Mouse (Mus musculus): ENCODE results near the gene Slc44a1. TPM values are rescaled to one million over a fixed set of nuclear protein-coding genes. Genes with fewer than 3 reads are reported as not detected.

Gene Slc44a1
- polyA plus RNA-seq, 1 experiment = 71.5 TPM

- TF ChIP-seq POLR2A (IDR thresholded peaks at IDR 0.05; ENCODE audit: low read depth, low read length) = no peak
- TF ChIP-seq CTCF (IDR thresholded peaks at IDR 0.05; ENCODE audit: extremely low read depth, insufficient read length, insufficient replicate concordance, low read depth, low read length) = no peak
Observed at GRCm38 (mm10) chr4:53590691-53591447, 150.7 kb downstream of the Slc44a1 start.

GRCm38 (mm10) chr4:53591536-53591935 lies 151.3 kb downstream of the Slc44a1 start:
- 95% methylated on average over 11 of the region's 11 CpGs for WGBS
- Histone ChIP-seq H3K4me1 (ENCODE audit: control insufficient read depth, insufficient read depth, insufficient read length, low read length) (peaks cover 12% of the 10 kb centered on the region; the same call in 1 of the 2 replicates), H3K27me3 (ENCODE audit: control insufficient read depth, insufficient read depth, low read length) (no peaks in the 10 kb centered on the region), H3K36me3 (ENCODE audit: control insufficient read depth, insufficient read depth, low read length) (no peaks in the 10 kb centered on the region), H3K27ac (ENCODE audit: insufficient read depth, low read depth, low read length) (no peak overlapping the region), H3K4me3 (ENCODE audit: low read depth, low read length) (no peak overlapping the region)
- TF ChIP-seq CTCF (IDR thresholded peaks at IDR 0.05; ENCODE audit: extremely low read depth, insufficient read length, insufficient replicate concordance, low read depth, low read length) (no peak), POLR2A (IDR thresholded peaks at IDR 0.05; ENCODE audit: low read depth, low read length) (no peak)

More at GRCm38 (mm10) chr4:53590691-53591447, 150.7 kb downstream of the Slc44a1 start:
- 65% methylated on average over 7 of the region's 7 CpGs for WGBS
- Histone ChIP-seq H3K27ac (ENCODE audit: insufficient read depth, low read depth, low read length) (no peak overlapping the region), H3K27me3 (ENCODE audit: control insufficient read depth, insufficient read depth, low read length) (no peaks in the 10 kb centered on the region), H3K4me3 (ENCODE audit: low read depth, low read length) (no peak overlapping the region), H3K4me1 (ENCODE audit: control insufficient read depth, insufficient read depth, insufficient read length, low read length) (peaks cover 12% of the 10 kb centered on the region; the same call in 1 of the 2 replicates), H3K36me3 (ENCODE audit: control insufficient read depth, insufficient read depth, low read length) (no peaks in the 10 kb centered on the region)

GRCm38 (mm10) chr4:53591941-53592340 lies 151.7 kb downstream of the Slc44a1 start:
- Histone ChIP-seq H3K27me3 (ENCODE audit: control insufficient read depth, insufficient read depth, low read length) (no peaks in the 10 kb centered on the region), H3K27ac (ENCODE audit: insufficient read depth, low read depth, low read length) (0 out of 2 replicates have a peak overlapping the region, but pooled peaks have one; percentile 25), H3K36me3 (ENCODE audit: control insufficient read depth, insufficient read depth, low read length) (no peaks in the 10 kb centered on the region), H3K4me3 (ENCODE audit: low read depth, low read length) (no peak overlapping the region), H3K4me1 (ENCODE audit: control insufficient read depth, insufficient read depth, insufficient read length, low read length) (peaks cover 12% of the 10 kb centered on the region; the same call in 1 of the 2 replicates)
- whole genome bisulfite sequencing = 83% methylated on average over 8 of the region's 8 CpGs
- TF ChIP-seq CTCF (IDR thresholded peaks at IDR 0.05; ENCODE audit: extremely low read depth, insufficient read length, insufficient replicate concordance, low read depth, low read length) = no peak

- 0 out of 2 replicates have a peak overlapping the region, but pooled peaks have one; percentile 25 for H3K27ac ChIP-seq (ENCODE audit: insufficient read depth, low read depth, low read length)
- no peaks in the 10 kb centered on the region for H3K36me3 ChIP-seq (ENCODE audit: control insufficient read depth, insufficient read depth, low read length)
- H3K4me1 ChIP-seq (ENCODE audit: control insufficient read depth, insufficient read depth, insufficient read length, low read length) = peaks cover 12% of the 10 kb centered on the region; the same call in 1 of the 2 replicates
- TF ChIP-seq POLR2A (IDR thresholded peaks at IDR 0.05; ENCODE audit: low read depth, low read length) (no peak), CTCF (IDR thresholded peaks at IDR 0.05; ENCODE audit: extremely low read depth, insufficient read length, insufficient replicate concordance, low read depth, low read length) (no peak)
- no peaks in the 10 kb centered on the region for H3K27me3 ChIP-seq (ENCODE audit: control insufficient read depth, insufficient read depth, low read length)
- WGBS = 75% methylated on average over 9 of the region's 9 CpGs
- H3K4me3 ChIP-seq (ENCODE audit: low read depth, low read length) = no peak overlapping the region
Observed at GRCm38 (mm10) chr4:53592386-53592785, 152.2 kb downstream of the Slc44a1 start.

GRCm38 (mm10) chr4:53594204-53594603 lies 154.0 kb downstream of the Slc44a1 start:
- Histone ChIP-seq H3K36me3 (ENCODE audit: control insufficient read depth, insufficient read depth, low read length) (no peaks in the 10 kb centered on the region), H3K27me3 (ENCODE audit: control insufficient read depth, insufficient read depth, low read length) (no peaks in the 10 kb centered on the region), H3K4me1 (ENCODE audit: control insufficient read depth, insufficient read depth, insufficient read length, low read length) (peaks cover 12% of the 10 kb centered on the region; the same call in 1 of the 2 replicates), H3K4me3 (ENCODE audit: low read depth, low read length) (no peak overlapping the region), H3K27ac (ENCODE audit: insufficient read depth, low read depth, low read length) (no peak overlapping the region)
- WGBS = 15% methylated on average over 4 of the region's 4 CpGs
- TF ChIP-seq POLR2A (IDR thresholded peaks at IDR 0.05; ENCODE audit: low read depth, low read length) (no peak), CTCF (IDR thresholded peaks at IDR 0.05; ENCODE audit: extremely low read depth, insufficient read length, insufficient replicate concordance, low read depth, low read length) (peak; percentile 52; the same call in 1 of the 2 replicates)

GRCm38 (mm10) chr4:53595246-53596062 lies 155.2 kb downstream of the Slc44a1 start:
- 29% methylated on average over 12 of the region's 12 CpGs for WGBS
- Histone ChIP-seq H3K4me1 (ENCODE audit: control insufficient read depth, insufficient read depth, insufficient read length, low read length) (peaks cover 8% of the 10 kb centered on the region; the same call in 1 of the 2 replicates), H3K27me3 (ENCODE audit: control insufficient read depth, insufficient read depth, low read length) (no peaks in the 10 kb centered on the region), H3K27ac (ENCODE audit: insufficient read depth, low read depth, low read length) (peak overlapping the region; percentile 78), H3K36me3 (ENCODE audit: control insufficient read depth, insufficient read depth, low read length) (no peaks in the 10 kb centered on the region), H3K4me3 (ENCODE audit: low read depth, low read length) (no peak overlapping the region)
- TF ChIP-seq POLR2A (IDR thresholded peaks at IDR 0.05; ENCODE audit: low read depth, low read length) (no peak), CTCF (IDR thresholded peaks at IDR 0.05; ENCODE audit: extremely low read depth, insufficient read length, insufficient replicate concordance, low read depth, low read length) (no peak)

Data from small intestine, adult 2 months (tissue).